20 mouse cellular contexts compared by ENCODE assay signal in the genomic region with DNA sequence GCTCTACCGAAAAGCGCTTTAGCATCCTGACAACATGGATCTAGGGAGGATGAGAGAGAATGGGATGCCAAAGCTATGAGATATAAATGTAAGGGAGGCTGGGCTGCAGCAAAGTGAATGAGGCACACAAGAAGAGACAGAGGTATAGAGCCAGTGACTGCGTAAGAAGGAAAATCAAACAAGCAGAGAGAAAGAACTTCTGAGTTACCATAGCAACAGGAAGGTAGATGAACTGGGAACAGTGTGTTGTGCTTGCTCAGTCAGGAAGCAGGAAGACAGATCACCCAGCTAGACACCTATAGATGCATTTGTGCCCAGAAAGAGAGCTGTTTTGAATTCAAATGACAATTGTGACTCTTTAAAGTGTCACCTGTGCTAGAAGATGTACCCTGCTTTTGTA.
DNase-seq lines count a peak whose midpoint lies in the region; ATAC-seq lines count a peak whose summit lies in the region.
"Had no signal": no experiment of that assay in that cellular context is flagged by ENCODE, and none has a peak within 500 bp of the region (broad histone marks: within the 10 kb centered on the region; RNA-seq: fewer than 3 reads in every experiment).

No protein-coding gene starts in this region.

- WGBS in forebrain, embryonic 14.5 days, result 76% methylated on average over 3 of the region's 3 CpGs
- WGBS in forebrain, embryonic 11.5 days, result 90% methylated on average over 3 of the region's 3 CpGs
- WGBS in hindbrain, embryonic 14.5 days, result 67% methylated on average over 3 of the region's 3 CpGs
- 71% methylated on average over 3 of the region's 3 CpGs for WGBS in hindbrain, embryonic 12.5 days
- 53% methylated on average over 3 of the region's 3 CpGs for WGBS in midbrain, embryonic 16.5 days

- ATAC-seq in forebrain, embryonic 14.5 days, result no peak
- ATAC-seq in forebrain, embryonic 11.5 days (replicated peaks; ENCODE audit: low FRiP score), result no peak
- peak; percentile 57; the same call in 1 of the 2 replicates for ATAC-seq in hindbrain, embryonic 14.5 days (ENCODE audit: low FRiP score)
- no peak for ATAC-seq in hindbrain, embryonic 12.5 days (ENCODE audit: low FRiP score)
- peak; percentile 98 for ATAC-seq in midbrain, embryonic 16.5 days

- no peak overlapping the region for H3K4me2 ChIP-seq in forebrain, embryonic 14.5 days (ENCODE audit: low read length)
- no peak overlapping the region for H3K4me2 ChIP-seq in forebrain, embryonic 11.5 days (ENCODE audit: low read depth, low read length, severe bottlenecking)
- H3K4me2 ChIP-seq in hindbrain, embryonic 14.5 days (replicated peaks), result no peak overlapping the region
- H3K4me2 ChIP-seq in hindbrain, embryonic 12.5 days (replicated peaks), result no peak overlapping the region
- H3K4me2 ChIP-seq in midbrain, embryonic 16.5 days (ENCODE audit: low read length), result no peak overlapping the region

- H3K9me3 ChIP-seq in forebrain, embryonic 14.5 days (replicated peaks; ENCODE audit: control insufficient read depth, low read length), result no peaks in the 10 kb centered on the region
- H3K9me3 ChIP-seq in forebrain, embryonic 11.5 days (ENCODE audit: control insufficient read depth, low read length), result no peaks in the 10 kb centered on the region
- no peaks in the 10 kb centered on the region for H3K9me3 ChIP-seq in hindbrain, embryonic 14.5 days (ENCODE audit: control insufficient read depth, low read length)
- no peaks in the 10 kb centered on the region for H3K9me3 ChIP-seq in hindbrain, embryonic 12.5 days (replicated peaks)
- H3K9me3 ChIP-seq in midbrain, embryonic 16.5 days (replicated peaks; ENCODE audit: control insufficient read depth, low read length, poor library complexity, severe bottlenecking), result no peaks in the 10 kb centered on the region
- H3K9me3 ChIP-seq: heart, embryonic 10.5 days had no signal

- no peak overlapping the region for H3K9ac ChIP-seq in forebrain, embryonic 14.5 days (ENCODE audit: low read length)
- H3K9ac ChIP-seq in forebrain, embryonic 11.5 days (ENCODE audit: low read length), result no peak overlapping the region
- H3K9ac ChIP-seq in hindbrain, embryonic 14.5 days, result no peak overlapping the region
- H3K9ac ChIP-seq in hindbrain, embryonic 12.5 days, result no peak overlapping the region
- no peak overlapping the region for H3K9ac ChIP-seq in midbrain, embryonic 16.5 days (ENCODE audit: low read depth, low read length)

- peak; percentile 34 for DNase-seq in forebrain, embryonic 14.5 days (ENCODE audit: low spot score)
- no peak for DNase-seq in forebrain, embryonic 11.5 days (ENCODE audit: low spot score)
- no peak for DNase-seq in hindbrain, embryonic 14.5 days (ENCODE audit: low spot score)
- DNase-seq in R1 (ENCODE audit: low read depth, low spot score), result peak; percentile 11
- DNase-seq in kidney, adult 8-10 months, result no peak
- DNase-seq: adrenal gland, postnatal 14 days; cerebellum, adult 11 months; cerebellum, adult 9-11 months; gastrocnemius, postnatal 10 days; heart, postnatal 4 days; kidney, adult 2 months; kidney, postnatal 10 days; right cerebral cortex, adult 18-20 months; right cerebral cortex, postnatal 4 days; thymus, postnatal 36 days had no signal

- no peaks in the 10 kb centered on the region for H3K4me1 ChIP-seq in forebrain, embryonic 14.5 days (ENCODE audit: control insufficient read depth, insufficient read depth, low read length)
- H3K4me1 ChIP-seq in forebrain, embryonic 11.5 days (replicated peaks; ENCODE audit: control insufficient read depth, insufficient read depth, low read length), result no peaks in the 10 kb centered on the region
- H3K4me1 ChIP-seq in hindbrain, embryonic 14.5 days (replicated peaks; ENCODE audit: control insufficient read depth, insufficient read depth, low read length), result 0 out of 2 replicates have a peak, but pooled peaks cover 2% of the 10 kb centered on the region
- no peaks in the 10 kb centered on the region for H3K4me1 ChIP-seq in hindbrain, embryonic 12.5 days
- no peaks in the 10 kb centered on the region for H3K4me1 ChIP-seq in midbrain, embryonic 16.5 days (ENCODE audit: control insufficient read depth, insufficient read depth, low read length)
- H3K4me1 ChIP-seq: heart, embryonic 10.5 days had no signal

- no peaks in the 10 kb centered on the region for H3K36me3 ChIP-seq in forebrain, embryonic 14.5 days (ENCODE audit: control insufficient read depth, insufficient read depth, low read length)
- H3K36me3 ChIP-seq in forebrain, embryonic 11.5 days (ENCODE audit: control insufficient read depth, insufficient read depth, low read length), result no peaks in the 10 kb centered on the region
- no peaks in the 10 kb centered on the region for H3K36me3 ChIP-seq in hindbrain, embryonic 14.5 days (replicated peaks; ENCODE audit: control insufficient read depth, insufficient read depth)
- H3K36me3 ChIP-seq in hindbrain, embryonic 12.5 days, result no peaks in the 10 kb centered on the region
- H3K36me3 ChIP-seq in midbrain, embryonic 16.5 days (ENCODE audit: control insufficient read depth, insufficient read depth, low read length), result no peaks in the 10 kb centered on the region
- H3K36me3 ChIP-seq: heart, embryonic 10.5 days had no signal

- no peak overlapping the region for H3K4me3 ChIP-seq in forebrain, embryonic 14.5 days (ENCODE audit: low read depth, low read length)
- no peak overlapping the region for H3K4me3 ChIP-seq in forebrain, embryonic 11.5 days (ENCODE audit: low read depth, low read length)
- H3K4me3 ChIP-seq in hindbrain, embryonic 14.5 days (replicated peaks; ENCODE audit: low read length), result no peak overlapping the region
- H3K4me3 ChIP-seq in hindbrain, embryonic 12.5 days, result no peak overlapping the region
- no peak overlapping the region for H3K4me3 ChIP-seq in midbrain, embryonic 16.5 days (ENCODE audit: low read depth, low read length)
- H3K4me3 ChIP-seq: heart, embryonic 10.5 days; myocyte had no signal

- no peak overlapping the region for H3K27ac ChIP-seq in forebrain, embryonic 14.5 days (ENCODE audit: low read depth, low read length)
- no peak overlapping the region for H3K27ac ChIP-seq in forebrain, embryonic 11.5 days (ENCODE audit: low read depth, low read length)
- H3K27ac ChIP-seq in hindbrain, embryonic 14.5 days, result no peak overlapping the region
- no peak overlapping the region for H3K27ac ChIP-seq in hindbrain, embryonic 12.5 days
- peak overlapping the region; percentile 42 for H3K27ac ChIP-seq in midbrain, embryonic 16.5 days (ENCODE audit: low read length)
- H3K27ac ChIP-seq: heart, embryonic 10.5 days; macrophage had no signal

- H3K27me3 ChIP-seq in forebrain, embryonic 14.5 days (replicated peaks; ENCODE audit: control insufficient read depth, insufficient read depth, low read length), result no peaks in the 10 kb centered on the region
- no peaks in the 10 kb centered on the region for H3K27me3 ChIP-seq in forebrain, embryonic 11.5 days (ENCODE audit: control insufficient read depth, insufficient read depth, low read length)
- no peaks in the 10 kb centered on the region for H3K27me3 ChIP-seq in hindbrain, embryonic 14.5 days (ENCODE audit: control insufficient read depth, insufficient read depth, low read length)
- no peaks in the 10 kb centered on the region for H3K27me3 ChIP-seq in hindbrain, embryonic 12.5 days
- H3K27me3 ChIP-seq in midbrain, embryonic 16.5 days (ENCODE audit: control insufficient read depth, insufficient read depth, low read depth, low read length), result no peaks in the 10 kb centered on the region

Comparison
In these comparisons a context has a peak if more than half of its experiments do, and no peak if none do; other contexts are left out.
1. ATAC-seq: peak in hindbrain, embryonic 14.5 days (single experiment) and midbrain, embryonic 16.5 days (single experiment); none in forebrain, embryonic 14.5 days (single experiment), forebrain, embryonic 11.5 days (single experiment) and hindbrain, embryonic 12.5 days (single experiment).
2. DNase-seq: peak in forebrain, embryonic 14.5 days (single experiment) and R1 (single experiment); none in forebrain, embryonic 11.5 days (single experiment), hindbrain, embryonic 14.5 days (single experiment) and kidney, adult 8-10 months (0 of 2).